Mouse (Mus musculus) forebrain, postnatal 0 days (tissue): Measurements from ENCODE around the gene Ap1b1. TPM values are rescaled to one million over a fixed set of nuclear protein-coding genes. Genes with fewer than 3 reads are reported as not detected.
A peak's percentile ranks its signal among the peaks of the same experiment; 100 is the strongest.

Experiments
- ATAC-seq: fragments of 200-750 bp; cut with Nextera tagmentation; 2 replicates; pipeline ENCODE4 v1.8.0; 2017; ENCODE audit warnings: mild to moderate bottlenecking, moderate library complexity
- DNase-seq: peaks from one replicate; pipeline ENCODE4 v3.0.0-alpha.2; 2015
- H3K27ac ChIP-seq: fragments of 300-500 bp; sonication (generic); 2 replicates; pipeline ENCODE4 v1.5.1; 2014; ENCODE audit warnings: low read depth, mild to moderate bottlenecking, antibody characterized with exemption, low read length, moderate library complexity, mixed read lengths
- H3K27me3 ChIP-seq: fragments of 300-500 bp; sonication (generic); 2 replicates; pipeline ENCODE4 v1.6.1; 2014; ENCODE audit warnings: mild to moderate bottlenecking, low read length, mixed read lengths; ENCODE audit not compliant: insufficient read depth
- H3K36me3 ChIP-seq: fragments of 300-500 bp; sonication (generic); 2 replicates; pipeline ENCODE4 v1.6.1; 2014; ENCODE audit warnings: mild to moderate bottlenecking, moderate library complexity; ENCODE audit not compliant: insufficient read depth
- H3K4me1 ChIP-seq: fragments of 300-500 bp; sonication (generic); 2 replicates; pipeline ENCODE4 v1.6.1; 2014; ENCODE audit warnings: antibody characterized with exemption; ENCODE audit not compliant: insufficient read depth
- H3K4me2 ChIP-seq: fragments of 300-500 bp; sonication (generic); 2 replicates; pipeline ENCODE4 v1.6.1; 2014; ENCODE audit warnings: low read depth, mild to moderate bottlenecking, moderate library complexity
- H3K4me3 ChIP-seq: fragments of 300-500 bp; sonication (generic); 2 replicates; pipeline ENCODE4 v1.5.1; 2014; ENCODE audit warnings: low read depth, low read length, mixed read lengths
- H3K9ac ChIP-seq: fragments of 300-500 bp; sonication (generic); 2 replicates; pipeline ENCODE4 v1.6.1; 2014; ENCODE audit warnings: mild to moderate bottlenecking
- H3K9me3 ChIP-seq: fragments of 300-500 bp; sonication (generic); 2 replicates; pipeline ENCODE4 v1.6.1; 2016; ENCODE audit warnings: low read length
- CTCF ChIP-seq: sonication (generic); IDR thresholded peaks from 2 replicates; pipeline ENCODE4 v1.5.1; 2016; ENCODE audit warnings: antibody characterized with exemption, control low read depth, low read depth
- WGBS: fragments of 180-500 bp; shearing (Covaris S2); extraction: QIAGEN DNeasy Blood & Tissue Kit; methylation state at CpG from one replicate; pipeline ENCODE4 v1.1.7; 2014; 5-methylcytosine and 5-hydroxymethylcytosine counted together
- polyA plus RNA-seq: library from polyadenylated mRNA; unstranded; fragments of >200 nt; fragmentation: Nextera tagmentation; extraction: Ambion mirVana; gene quantifications from 2 replicates; pipeline ENCODE4 v1.2.1, GENCODE M21; 2015
- total RNA-seq: library from RNA; depleted of rRNA; stranded (reverse); fragments of >200 nt; gene quantifications from 2 replicates; pipeline ENCODE4 v1.2.3, GENCODE M21; 2014

The Ap1b1 gene
- total and polyA plus RNA-seq, 2 experiments from 2014 or later, result 78.8 to 95.6 TPM

DNA sequence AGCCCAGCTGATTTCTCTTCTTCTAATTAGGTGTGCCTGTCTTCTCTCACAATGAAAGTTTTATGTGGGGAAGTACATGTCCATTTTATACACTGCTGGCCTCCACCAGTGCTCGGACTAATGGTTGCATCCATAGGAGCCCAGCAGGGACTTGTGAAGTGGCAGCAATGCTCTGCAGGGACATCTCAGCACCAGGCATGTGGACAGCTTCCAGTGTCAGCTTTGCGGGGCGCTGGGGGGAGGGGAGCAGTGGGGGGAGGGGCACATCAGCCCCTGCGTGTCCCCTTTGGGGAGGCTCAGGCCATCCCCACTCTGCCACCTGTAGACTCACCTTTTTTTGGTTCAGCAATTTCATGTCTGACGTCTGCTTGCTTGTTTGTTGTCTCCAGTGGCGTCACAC lies 33.2 kb upstream of the Ap1b1 start:
- 8% methylated on average over 5 of the region's 6 CpGs for WGBS
- TF ChIP-seq CTCF, result no peak

GRCm38 (mm10) chr11:4953918-4954317 lies 32.7 kb upstream of the Ap1b1 start:
- Histone ChIP-seq H3K4me2 (no peak overlapping the region), H3K27me3 (peaks cover 21% of the 10 kb centered on the region), H3K36me3 (0 out of 2 replicates have a peak, but pooled peaks cover 2% of the 10 kb centered on the region), H3K4me3 (no peak overlapping the region), H3K4me1 (peaks cover 8% of the 10 kb centered on the region; the same call in 1 of the 2 replicates), H3K9ac (no peak overlapping the region), H3K9me3 (no peaks in the 10 kb centered on the region), H3K27ac (no peak overlapping the region)
- no peak for TF ChIP-seq CTCF
- DNase-seq (no peak), ATAC-seq (peak; percentile 34; the same call in 1 of the 2 replicates)
- under 1% methylated on average over 8 of the region's 8 CpGs for WGBS

More for the DNA sequence above, 33.2 kb upstream of the Ap1b1 start:
- peaks cover 24% of the 10 kb centered on the region for H3K27me3 ChIP-seq
- DNase-seq, result no peak
- no peak overlapping the region for H3K9ac ChIP-seq
- H3K4me1 ChIP-seq, result peaks cover 8% of the 10 kb centered on the region; the same call in 1 of the 2 replicates
- 0 out of 2 replicates have a peak, but pooled peaks cover 2% of the 10 kb centered on the region for H3K36me3 ChIP-seq
- H3K4me3 ChIP-seq, result no peak overlapping the region
- no peaks in the 10 kb centered on the region for H3K9me3 ChIP-seq
- H3K4me2 ChIP-seq, result no peak overlapping the region
- no peak for ATAC-seq
- no peak overlapping the region for H3K27ac ChIP-seq

DNA sequence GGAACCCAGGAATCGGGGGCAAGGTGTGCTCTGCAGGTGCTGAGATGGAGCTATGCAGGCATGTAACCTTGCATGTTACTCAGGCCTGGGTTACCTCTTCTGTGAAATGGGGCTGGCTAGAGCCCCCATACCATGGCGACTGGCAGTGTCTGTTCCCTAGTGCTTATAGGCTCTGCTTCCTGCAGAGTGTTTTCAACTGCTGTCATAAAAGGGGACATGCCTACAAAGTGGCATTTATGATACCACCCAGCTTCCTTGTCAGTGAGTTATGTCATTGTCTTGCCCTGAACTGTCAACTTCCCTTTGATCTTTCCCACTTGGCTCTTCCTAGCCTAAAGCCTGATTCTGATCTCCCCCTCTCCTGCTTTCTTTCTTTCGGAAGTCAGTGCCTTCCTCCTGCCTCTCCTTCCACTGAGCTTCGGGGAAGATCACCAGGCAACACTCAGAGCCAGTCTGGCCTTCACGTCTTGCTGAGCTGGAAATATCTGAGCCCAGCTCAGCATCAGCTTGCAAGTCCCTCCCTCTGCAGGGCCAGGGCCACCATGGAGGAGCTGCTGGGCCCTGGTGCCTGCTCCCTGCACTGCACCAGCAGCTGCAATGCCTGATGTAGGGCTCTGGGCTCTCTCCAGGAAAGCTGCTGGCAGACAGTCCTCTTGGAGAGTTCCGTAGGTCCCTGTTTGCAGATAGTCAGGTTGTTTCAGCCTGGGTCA lies 23.4 kb upstream of the Ap1b1 start:
- no peak overlapping the region for H3K4me3 ChIP-seq
- no peak overlapping the region for H3K27ac ChIP-seq
- no peak for ATAC-seq
- H3K4me2 ChIP-seq, result no peak overlapping the region
- no peak for DNase-seq
- no peak overlapping the region for H3K9ac ChIP-seq
- 60% methylated on average over 6 of the region's 6 CpGs for WGBS
- TF ChIP-seq CTCF, result no peak
- H3K36me3 ChIP-seq, result no peaks in the 10 kb centered on the region
- H3K4me1 ChIP-seq, result no peaks in the 10 kb centered on the region
- no peaks in the 10 kb centered on the region for H3K9me3 ChIP-seq
- H3K27me3 ChIP-seq, result no peaks in the 10 kb centered on the region

DNA sequence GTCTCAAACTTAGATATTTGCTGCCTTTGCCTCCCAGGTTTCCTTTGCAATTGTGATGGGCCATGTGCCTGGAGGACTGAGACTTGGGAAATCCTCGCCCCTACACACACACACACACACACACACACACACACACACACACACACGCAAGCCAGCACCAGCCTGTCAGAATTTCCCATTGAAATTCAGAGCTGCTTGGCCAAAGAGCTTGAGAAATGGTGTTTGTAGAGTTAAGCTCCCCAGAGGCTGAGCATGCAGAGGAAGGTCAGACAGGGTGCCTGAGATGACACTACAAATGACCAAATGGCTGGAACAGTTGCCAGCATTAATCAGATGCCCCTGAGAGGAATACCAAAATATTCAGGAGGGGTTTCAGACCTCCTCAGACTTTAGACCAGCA lies 20.3 kb upstream of the Ap1b1 start:
- DNase-seq (no peak), ATAC-seq (no peak)
- no peak overlapping the region for H3K4me3 ChIP-seq
- no peaks in the 10 kb centered on the region for H3K36me3 ChIP-seq
- H3K9me3 ChIP-seq, result no peaks in the 10 kb centered on the region
- WGBS, result 39% methylated on average over 2 of the region's 2 CpGs
- H3K4me1 ChIP-seq, result no peaks in the 10 kb centered on the region
- H3K9ac ChIP-seq, result no peak overlapping the region
- no peak overlapping the region for H3K27ac ChIP-seq
- H3K4me2 ChIP-seq, result no peak overlapping the region
- H3K27me3 ChIP-seq, result no peaks in the 10 kb centered on the region
- no peak for TF ChIP-seq CTCF

DNA sequence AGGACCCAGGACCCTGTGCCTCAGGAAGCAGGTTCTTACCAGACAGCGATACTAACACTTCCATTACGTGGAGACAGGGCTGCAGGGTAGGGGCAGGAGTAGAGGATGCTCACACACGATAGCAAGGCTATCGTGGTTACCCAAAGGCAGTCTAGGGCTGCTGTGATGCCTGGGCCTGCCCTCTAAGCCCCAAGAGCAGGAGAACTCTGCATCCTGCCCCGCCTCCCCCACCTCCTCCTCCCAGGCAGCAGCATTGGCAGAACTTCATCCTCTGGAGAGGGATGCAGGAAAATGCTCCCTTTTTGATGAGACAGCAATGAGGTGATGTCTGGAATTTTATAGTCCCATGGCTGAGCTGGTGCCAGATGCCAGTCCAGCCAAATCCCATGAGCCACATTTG lies 19.7 kb upstream of the Ap1b1 start:
- ATAC-seq (no peak), DNase-seq (no peak)
- no peak overlapping the region for H3K4me2 ChIP-seq
- no peak overlapping the region for H3K9ac ChIP-seq
- H3K36me3 ChIP-seq, result no peaks in the 10 kb centered on the region
- no peaks in the 10 kb centered on the region for H3K4me1 ChIP-seq
- no peaks in the 10 kb centered on the region for H3K27me3 ChIP-seq
- no peak overlapping the region for H3K4me3 ChIP-seq
- TF ChIP-seq CTCF, result no peak
- 71% methylated on average over 5 of the region's 5 CpGs for WGBS
- no peaks in the 10 kb centered on the region for H3K9me3 ChIP-seq
- no peak overlapping the region for H3K27ac ChIP-seq

GRCm38 (mm10) chr11:4967549-4967948 lies 19.1 kb upstream of the Ap1b1 start:
- 68% methylated on average over 2 of the region's 2 CpGs for WGBS

DNA sequence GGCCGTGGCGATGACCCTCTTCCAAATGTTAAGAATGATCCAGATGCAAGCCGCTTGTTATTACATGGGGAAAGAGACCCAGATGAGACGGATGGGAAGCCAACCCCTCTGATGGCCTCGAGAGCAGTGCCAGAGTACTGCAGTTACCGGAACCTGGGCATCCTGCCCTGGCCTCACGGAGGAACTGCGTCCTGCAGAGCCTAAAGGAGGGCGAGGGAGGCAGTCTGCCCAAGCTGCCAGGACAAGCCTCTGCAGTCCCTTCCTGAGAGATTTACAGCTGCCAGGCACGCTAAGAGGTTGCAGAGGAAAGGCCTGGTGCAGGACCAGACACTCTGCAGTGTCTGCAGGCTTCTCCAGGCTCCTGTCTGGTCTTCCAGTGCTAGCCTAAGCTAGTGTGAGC lies 18.2 kb upstream of the Ap1b1 start:
- H3K36me3 ChIP-seq, result no peaks in the 10 kb centered on the region
- no peak overlapping the region for H3K9ac ChIP-seq
- no peak overlapping the region for H3K27ac ChIP-seq
- no peaks in the 10 kb centered on the region for H3K27me3 ChIP-seq
- no peak overlapping the region for H3K4me3 ChIP-seq
- H3K4me1 ChIP-seq, result no peaks in the 10 kb centered on the region
- ATAC-seq, result no peak
- no peak for DNase-seq
- no peaks in the 10 kb centered on the region for H3K9me3 ChIP-seq
- WGBS, result 71% methylated on average over 10 of the region's 10 CpGs
- no peak for TF ChIP-seq CTCF
- no peak overlapping the region for H3K4me2 ChIP-seq

More at GRCm38 (mm10) chr11:4967549-4967948, 19.1 kb upstream of the Ap1b1 start:
- no peaks in the 10 kb centered on the region for H3K36me3 ChIP-seq
- ATAC-seq, result no peak
- H3K27ac ChIP-seq, result no peak overlapping the region
- H3K4me1 ChIP-seq, result no peaks in the 10 kb centered on the region
- no peak overlapping the region for H3K4me2 ChIP-seq
- no peak overlapping the region for H3K4me3 ChIP-seq
- TF ChIP-seq CTCF, result no peak
- no peak for DNase-seq
- H3K9me3 ChIP-seq, result no peaks in the 10 kb centered on the region
- H3K9ac ChIP-seq, result no peak overlapping the region
- no peaks in the 10 kb centered on the region for H3K27me3 ChIP-seq
